Mouse (Mus musculus): ENCODE measurements around the gene Dpp6. TPM values are rescaled to one million over a fixed set of nuclear protein-coding genes. Genes with fewer than 3 reads are reported as not detected.

The Dpp6 gene
- polyA plus RNA-seq, 1 experiment from 2014 or later, result 51.6 TPM

- H3K9ac ChIP-seq, result no peak overlapping the region
- no peak for ATAC-seq (ENCODE audit: low read depth)
- no peaks in the 10 kb centered on the region for H3K36me3 ChIP-seq
- no peaks in the 10 kb centered on the region for H3K27me3 ChIP-seq
- WGBS, result 68% methylated on average over 1 of the region's 1 CpGs
- no peak overlapping the region for H3K4me3 ChIP-seq
- H3K4me2 ChIP-seq, result no peak overlapping the region
- H3K27ac ChIP-seq (replicated peaks), result no peak overlapping the region
- H3K4me1 ChIP-seq (replicated peaks), result no peaks in the 10 kb centered on the region
- H3K9me3 ChIP-seq, result no peaks in the 10 kb centered on the region
These were observed 556.9 kb downstream of the Dpp6 start for GRCm38 (mm10) chr5:27373931-27374330.

- H3K9ac ChIP-seq, result no peak overlapping the region
- no peaks in the 10 kb centered on the region for H3K27me3 ChIP-seq
- 92% methylated on average over 3 of the region's 3 CpGs for WGBS
- H3K9me3 ChIP-seq, result no peaks in the 10 kb centered on the region
- no peak overlapping the region for H3K4me2 ChIP-seq
- ATAC-seq (ENCODE audit: low read depth), result no peak
- H3K36me3 ChIP-seq, result no peaks in the 10 kb centered on the region
- no peak overlapping the region for H3K4me3 ChIP-seq
- no peak overlapping the region for H3K27ac ChIP-seq (replicated peaks)
- H3K4me1 ChIP-seq (replicated peaks), result no peaks in the 10 kb centered on the region
These were observed 558.8 kb downstream of the Dpp6 start for GRCm38 (mm10) chr5:27375841-27376240.

GRCm38 (mm10) chr5:27380656-27381385 is 563.8 kb downstream of the Dpp6 start:
- Histone ChIP-seq H3K27ac (replicated peaks) (no peak overlapping the region), H3K36me3 (peaks cover 13% of the 10 kb centered on the region), H3K9me3 (no peaks in the 10 kb centered on the region), H3K4me2 (no peak overlapping the region), H3K9ac (no peak overlapping the region), H3K4me1 (replicated peaks) (no peaks in the 10 kb centered on the region), H3K27me3 (no peaks in the 10 kb centered on the region), H3K4me3 (no peak overlapping the region)
- no peak for ATAC-seq (ENCODE audit: low read depth)
- 78% methylated on average over 4 of the region's 4 CpGs for WGBS

- Histone ChIP-seq H3K9ac (no peak overlapping the region), H3K36me3 (0 out of 2 replicates have a peak, but pooled peaks cover 8% of the 10 kb centered on the region), H3K4me1 (replicated peaks) (0 out of 2 replicates have a peak, but pooled peaks cover 2% of the 10 kb centered on the region), H3K4me2 (no peak overlapping the region), H3K27ac (replicated peaks) (no peak overlapping the region), H3K9me3 (no peaks in the 10 kb centered on the region), H3K27me3 (no peaks in the 10 kb centered on the region), H3K4me3 (no peak overlapping the region)
- WGBS, result 88% methylated on average over 3 of the region's 3 CpGs
- no peak for ATAC-seq (ENCODE audit: low read depth)
These were observed 581.4 kb downstream of the Dpp6 start for GRCm38 (mm10) chr5:27398371-27398770.

- Histone ChIP-seq H3K27me3 (no peaks in the 10 kb centered on the region), H3K27ac (replicated peaks) (no peak overlapping the region), H3K4me3 (no peak overlapping the region), H3K36me3 (0 out of 2 replicates have a peak, but pooled peaks cover 8% of the 10 kb centered on the region), H3K9me3 (no peaks in the 10 kb centered on the region), H3K9ac (no peak overlapping the region), H3K4me2 (no peak overlapping the region), H3K4me1 (replicated peaks) (0 out of 2 replicates have a peak, but pooled peaks cover 2% of the 10 kb centered on the region)
- ATAC-seq (ENCODE audit: low read depth), result no peak
These were observed 582.1 kb downstream of the Dpp6 start for GRCm38 (mm10) chr5:27399111-27399510.

- no peak for ATAC-seq (ENCODE audit: low read depth)
- no peak overlapping the region for H3K4me3 ChIP-seq
- H3K36me3 ChIP-seq, result 0 out of 2 replicates have a peak, but pooled peaks cover 8% of the 10 kb centered on the region
- no peaks in the 10 kb centered on the region for H3K27me3 ChIP-seq
- no peaks in the 10 kb centered on the region for H3K9me3 ChIP-seq
- H3K4me1 ChIP-seq (replicated peaks), result 0 out of 2 replicates have a peak, but pooled peaks cover 2% of the 10 kb centered on the region
- no peak overlapping the region for H3K9ac ChIP-seq
- no peak overlapping the region for H3K4me2 ChIP-seq
- 93% methylated on average over 1 of the region's 1 CpGs for WGBS
- no peak overlapping the region for H3K27ac ChIP-seq (replicated peaks)
These were observed 585.6 kb downstream of the Dpp6 start for GRCm38 (mm10) chr5:27402616-27403015.

GRCm38 (mm10) chr5:27408854-27409253 is 591.9 kb downstream of the Dpp6 start:
- H3K4me3 ChIP-seq, result no peak overlapping the region
- no peak for ATAC-seq (ENCODE audit: low read depth)
- H3K4me2 ChIP-seq, result no peak overlapping the region
- no peaks in the 10 kb centered on the region for H3K9me3 ChIP-seq
- no peaks in the 10 kb centered on the region for H3K36me3 ChIP-seq
- no peak overlapping the region for H3K9ac ChIP-seq
- no peaks in the 10 kb centered on the region for H3K4me1 ChIP-seq (replicated peaks)
- H3K27ac ChIP-seq (replicated peaks), result no peak overlapping the region
- 83% methylated on average over 7 of the region's 7 CpGs for WGBS
- no peaks in the 10 kb centered on the region for H3K27me3 ChIP-seq

GRCm38 (mm10) chr5:27413023-27413422 is 596.0 kb downstream of the Dpp6 start:
- Histone ChIP-seq H3K4me2 (no peak overlapping the region), H3K9me3 (no peaks in the 10 kb centered on the region), H3K9ac (no peak overlapping the region), H3K27me3 (no peaks in the 10 kb centered on the region), H3K4me1 (replicated peaks) (no peaks in the 10 kb centered on the region), H3K4me3 (no peak overlapping the region), H3K36me3 (no peaks in the 10 kb centered on the region), H3K27ac (replicated peaks) (no peak overlapping the region)
- WGBS, result 70% methylated on average over 3 of the region's 3 CpGs
- ATAC-seq (ENCODE audit: low read depth), result no peak

- no peak overlapping the region for H3K27ac ChIP-seq (replicated peaks)
- H3K36me3 ChIP-seq, result no peaks in the 10 kb centered on the region
- ATAC-seq (ENCODE audit: low read depth), result no peak
- H3K27me3 ChIP-seq, result no peaks in the 10 kb centered on the region
- no peaks in the 10 kb centered on the region for H3K4me1 ChIP-seq (replicated peaks)
- no peak overlapping the region for H3K4me3 ChIP-seq
- H3K4me2 ChIP-seq, result no peak overlapping the region
- no peaks in the 10 kb centered on the region for H3K9me3 ChIP-seq
- 65% methylated on average over 4 of the region's 4 CpGs for WGBS
- H3K9ac ChIP-seq, result no peak overlapping the region
These were observed 598.5 kb downstream of the Dpp6 start for GRCm38 (mm10) chr5:27415518-27415917.

- Histone ChIP-seq H3K27me3 (no peaks in the 10 kb centered on the region), H3K4me1 (replicated peaks) (no peaks in the 10 kb centered on the region), H3K4me3 (no peak overlapping the region), H3K9me3 (no peaks in the 10 kb centered on the region), H3K27ac (replicated peaks) (no peak overlapping the region), H3K9ac (no peak overlapping the region), H3K4me2 (no peak overlapping the region), H3K36me3 (no peaks in the 10 kb centered on the region)
- 64% methylated on average over 4 of the region's 4 CpGs for WGBS
- 0 out of 2 replicates have a peak, but pooled peaks have one; percentile 36 for ATAC-seq (ENCODE audit: low read depth)
These were observed 599.6 kb downstream of the Dpp6 start for GRCm38 (mm10) chr5:27416571-27416970.

- Histone ChIP-seq H3K4me1 (replicated peaks) (no peaks in the 10 kb centered on the region), H3K36me3 (no peaks in the 10 kb centered on the region), H3K4me2 (no peak overlapping the region), H3K9ac (no peak overlapping the region), H3K4me3 (no peak overlapping the region), H3K27ac (replicated peaks) (no peak overlapping the region), H3K9me3 (no peaks in the 10 kb centered on the region), H3K27me3 (no peaks in the 10 kb centered on the region)
- WGBS, result 82% methylated on average over 7 of the region's 7 CpGs
- ATAC-seq (ENCODE audit: low read depth), result no peak
These were observed 600.4 kb downstream of the Dpp6 start for GRCm38 (mm10) chr5:27417398-27417797.

- no peaks in the 10 kb centered on the region for H3K4me1 ChIP-seq (replicated peaks)
- no peak for ATAC-seq (ENCODE audit: low read depth)
- H3K4me3 ChIP-seq, result no peak overlapping the region
- no peaks in the 10 kb centered on the region for H3K36me3 ChIP-seq
- WGBS, result 81% methylated on average over 1 of the region's 1 CpGs
- no peak overlapping the region for H3K27ac ChIP-seq (replicated peaks)
- no peak overlapping the region for H3K9ac ChIP-seq
- no peaks in the 10 kb centered on the region for H3K27me3 ChIP-seq
- no peaks in the 10 kb centered on the region for H3K9me3 ChIP-seq
- H3K4me2 ChIP-seq, result no peak overlapping the region
These were observed 601.9 kb downstream of the Dpp6 start for GRCm38 (mm10) chr5:27418856-27419255.

- H3K4me3 ChIP-seq, result no peak overlapping the region
- H3K27me3 ChIP-seq, result no peaks in the 10 kb centered on the region
- H3K4me1 ChIP-seq (replicated peaks), result no peaks in the 10 kb centered on the region
- no peak overlapping the region for H3K4me2 ChIP-seq
- no peak overlapping the region for H3K27ac ChIP-seq (replicated peaks)
- H3K9ac ChIP-seq, result no peak overlapping the region
- 74% methylated on average over 4 of the region's 4 CpGs for WGBS
- ATAC-seq (ENCODE audit: low read depth), result no peak
- no peaks in the 10 kb centered on the region for H3K9me3 ChIP-seq
- H3K36me3 ChIP-seq, result no peaks in the 10 kb centered on the region
These were observed 604.2 kb downstream of the Dpp6 start for GRCm38 (mm10) chr5:27421090-27421635.
